Mouse (Mus musculus) effector memory CD4-positive, alpha-beta T cell, adult 5 months (primary cell): ENCODE results near the gene Elmod1. TPM values are rescaled to one million over a fixed set of nuclear protein-coding genes. Genes with fewer than 3 reads are reported as not detected.

Experiments
- polyA plus RNA-seq: library from polyadenylated mRNA; unstranded; fragments of 100-300 nt; shearing (Covaris generic); gene quantifications from one replicate; pipeline ENCODE4 v1.2.1, GENCODE M21; 2017

The Elmod1 gene
- not detected for polyA plus RNA-seq

DNA sequence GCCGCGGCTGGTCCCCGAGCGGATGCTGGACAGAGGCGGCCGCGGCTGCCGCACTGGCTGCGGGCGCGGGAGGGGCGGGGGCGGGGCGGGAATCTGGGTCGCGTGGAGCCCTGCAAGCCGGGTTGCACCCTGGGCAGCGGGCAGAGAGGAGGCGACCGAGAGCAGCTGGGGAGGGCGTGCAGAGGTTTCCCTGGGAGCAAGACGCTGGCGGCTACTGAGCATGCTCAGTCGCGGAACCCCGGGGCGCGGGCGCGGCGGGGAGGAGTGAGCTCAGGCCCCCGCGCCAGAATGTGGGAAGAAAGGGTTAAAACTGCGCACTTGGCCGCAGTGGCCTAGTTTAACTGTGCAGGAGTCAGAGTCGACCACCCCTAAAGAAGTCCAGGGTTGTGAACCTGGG lies at the start of gene Elmod1:
Elmod1 (minus strand) TSS at position 180 of the 397 bp plus-strand sequence.

Other genes with a start within 250 kb of the Elmod1 start
- 16.5 TPM for gene Slc35f2, start 203.8 kb downstream of the Elmod1 start, polyA plus RNA-seq
- not detected for gene Sln, start 125.1 kb downstream of the Elmod1 start, polyA plus RNA-seq
- not detected for gene Tnfaip8l3, start 93.1 kb upstream of the Elmod1 start, polyA plus RNA-seq